Mouse (Mus musculus) kidney, postnatal 0 days (tissue): ENCODE results near the gene Pheta1. TPM values are rescaled to one million over a fixed set of nuclear protein-coding genes. Genes with fewer than 3 reads are reported as not detected.

Source experiments
- ATAC-seq: fragments of 200-750 bp; cut with Nextera tagmentation; replicated peaks from 2 replicates; pipeline ENCODE4 v1.8.0; 2017; ENCODE audit warnings: low read depth, moderate number of reproducible peaks, moderate TSS enrichment, moderate library complexity; ENCODE audit not compliant: low FRiP score
- DNase-seq: peaks from one replicate; pipeline ENCODE4 v3.0.0-alpha.2; 2016; ENCODE audit warnings: low spot score
- H3K27ac ChIP-seq: fragments of 300-500 bp; sonication (generic); 2 replicates; pipeline ENCODE4 v1.5.1; 2014; ENCODE audit warnings: mild to moderate bottlenecking
- H3K27me3 ChIP-seq: fragments of 300-500 bp; sonication (generic); 2 replicates; pipeline ENCODE4 v1.6.1; 2014; ENCODE audit warnings: low read length, mixed read lengths; ENCODE audit not compliant: insufficient read depth
- H3K36me3 ChIP-seq: fragments of 300-500 bp; sonication (generic); 2 replicates; pipeline ENCODE4 v1.6.1; 2014; ENCODE audit warnings: low read length, mixed read lengths; ENCODE audit not compliant: insufficient read depth
- H3K4me1 ChIP-seq: fragments of 300-500 bp; sonication (generic); replicated peaks from 2 replicates; pipeline ENCODE4 v1.6.1; 2014; ENCODE audit warnings: antibody characterized with exemption, low read length, mixed read lengths; ENCODE audit not compliant: insufficient read depth
- H3K4me2 ChIP-seq: fragments of 300-500 bp; sonication (generic); 2 replicates; pipeline ENCODE4 v1.6.1; 2014; ENCODE audit warnings: mild to moderate bottlenecking, low read length, moderate library complexity, mixed read lengths
- H3K4me3 ChIP-seq: fragments of 300-500 bp; sonication (generic); replicated peaks from 2 replicates; pipeline ENCODE4 v1.5.1; 2014; ENCODE audit warnings: low read depth, low read length
- H3K9ac ChIP-seq: fragments of 300-500 bp; sonication (generic); 2 replicates; pipeline ENCODE4 v1.6.1; 2014; ENCODE audit warnings: low read depth, low read length
- H3K9me3 ChIP-seq: fragments of 300-500 bp; sonication (generic); replicated peaks from 2 replicates; pipeline ENCODE4 v1.6.1; 2016; ENCODE audit warnings: low read length, inconsistent platforms, mixed read lengths
- CTCF ChIP-seq: IDR thresholded peaks from 2 replicates; pipeline ENCODE4 v1.5.1; 2016; ENCODE audit warnings: antibody characterized with exemption, low read depth, mild to moderate bottlenecking, moderate library complexity
- WGBS: fragments of 180-500 bp; shearing (Covaris S2); extraction: QIAGEN DNeasy Blood & Tissue Kit; methylation state at CpG from one replicate; pipeline ENCODE4 v1.1.7; 2014; 5-methylcytosine and 5-hydroxymethylcytosine counted together
- polyA plus RNA-seq: library from polyadenylated mRNA; unstranded; fragments of >200 nt; fragmentation: Nextera tagmentation; extraction: Ambion mirVana; gene quantifications from 2 replicates; pipeline ENCODE4 v1.2.1, GENCODE M21; 2015

The Pheta1 gene
- polyA plus RNA-seq, 1 experiment from 2014 or later: 25.7 TPM

- WGBS: 24% methylated on average over 4 of the region's 4 CpGs
- peak; percentile 98 for TF ChIP-seq CTCF
- DNase-seq: peak; percentile 89
- Histone ChIP-seq H3K9ac (no peak overlapping the region), H3K27me3 (no peaks in the 10 kb centered on the region), H3K27ac (no peak overlapping the region), H3K9me3 (no peaks in the 10 kb centered on the region), H3K36me3 (no peaks in the 10 kb centered on the region), H3K4me3 (no peak overlapping the region), H3K4me1 (no peaks in the 10 kb centered on the region), H3K4me2 (no peak overlapping the region)
- 0 out of 2 replicates have a peak, but pooled peaks have one; percentile 17 for ATAC-seq
Observed at GRCm38 (mm10) chr5:121872158-121872557, 23.4 kb downstream of the Pheta1 start.

DNA sequence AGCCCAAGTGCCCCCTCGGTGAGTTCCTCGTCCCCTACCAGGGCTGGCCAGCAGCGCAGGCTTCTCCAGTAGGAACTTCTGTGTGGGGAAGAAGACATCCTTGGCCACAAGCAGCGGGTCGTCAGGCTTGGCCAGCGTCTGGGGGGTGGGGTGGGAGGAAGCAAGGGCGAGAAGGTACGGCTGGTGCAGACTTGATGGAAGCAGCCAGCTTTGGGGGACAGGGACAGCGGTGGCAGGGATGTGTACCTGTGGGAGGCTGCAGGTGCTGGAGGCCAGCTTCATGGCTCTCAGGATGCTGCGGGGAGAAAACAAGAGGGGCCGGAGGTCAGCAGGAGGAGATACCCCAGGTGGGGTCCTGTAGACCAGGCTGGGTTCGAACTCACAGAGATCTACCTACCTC lies 26.3 kb downstream of the Pheta1 start:
- ATAC-seq (no peak), DNase-seq (no peak)
- no peak for TF ChIP-seq CTCF
- Histone ChIP-seq H3K4me1 (no peaks in the 10 kb centered on the region), H3K27me3 (no peaks in the 10 kb centered on the region), H3K9me3 (no peaks in the 10 kb centered on the region), H3K36me3 (no peaks in the 10 kb centered on the region), H3K27ac (no peak overlapping the region), H3K4me3 (no peak overlapping the region), H3K4me2 (no peak overlapping the region), H3K9ac (no peak overlapping the region)
- 86% methylated on average over 12 of the region's 12 CpGs for WGBS

- no peaks in the 10 kb centered on the region for H3K4me1 ChIP-seq
- H3K9me3 ChIP-seq: no peaks in the 10 kb centered on the region
- no peak overlapping the region for H3K4me3 ChIP-seq
- H3K36me3 ChIP-seq: no peaks in the 10 kb centered on the region
- H3K27me3 ChIP-seq: no peaks in the 10 kb centered on the region
- H3K27ac ChIP-seq: no peak overlapping the region
- whole genome bisulfite sequencing: 82% methylated on average over 12 of the region's 12 CpGs
- no peak overlapping the region for H3K9ac ChIP-seq
- ATAC-seq (no peak), DNase-seq (no peak)
- H3K4me2 ChIP-seq: no peak overlapping the region
- TF ChIP-seq CTCF: no peak
Observed at GRCm38 (mm10) chr5:121876901-121877300, 28.1 kb downstream of the Pheta1 start.

DNA sequence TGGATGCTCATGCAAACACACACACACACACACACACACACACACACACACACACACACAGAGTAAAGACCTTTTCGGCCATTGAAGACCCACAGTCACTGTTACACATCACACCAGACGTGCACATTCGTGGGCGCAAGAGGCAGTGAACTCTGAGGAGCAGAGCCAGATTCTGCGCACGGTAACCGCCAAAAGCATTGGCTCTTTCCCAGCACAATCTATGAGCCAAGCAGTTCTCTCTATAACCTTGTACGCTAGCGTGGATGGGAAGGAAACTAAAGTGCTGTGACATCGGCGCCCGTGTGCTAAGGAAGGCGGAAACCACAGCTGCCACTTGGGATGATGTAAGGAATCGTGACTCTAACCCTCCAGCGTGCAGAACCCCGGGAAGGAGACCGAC lies 29.9 kb downstream of the Pheta1 start:
- Histone ChIP-seq H3K9ac (no peak overlapping the region), H3K36me3 (no peaks in the 10 kb centered on the region), H3K4me1 (no peaks in the 10 kb centered on the region), H3K27ac (no peak overlapping the region), H3K9me3 (no peaks in the 10 kb centered on the region), H3K4me3 (no peak overlapping the region), H3K4me2 (no peak overlapping the region), H3K27me3 (no peaks in the 10 kb centered on the region)
- ATAC-seq (no peak), DNase-seq (no peak)
- 71% methylated on average over 17 of the region's 17 CpGs for WGBS
- no peak for TF ChIP-seq CTCF

GRCm38 (mm10) chr5:121879211-121879610 lies 30.4 kb downstream of the Pheta1 start:
- H3K27me3 ChIP-seq: no peaks in the 10 kb centered on the region
- no peak overlapping the region for H3K4me3 ChIP-seq
- H3K9me3 ChIP-seq: no peaks in the 10 kb centered on the region
- peak; percentile 24 for DNase-seq
- no peak overlapping the region for H3K4me2 ChIP-seq
- H3K4me1 ChIP-seq: no peaks in the 10 kb centered on the region
- TF ChIP-seq CTCF: peak; percentile 70
- no peak overlapping the region for H3K9ac ChIP-seq
- no peak for ATAC-seq
- WGBS: 58% methylated on average over 6 of the region's 6 CpGs
- no peaks in the 10 kb centered on the region for H3K36me3 ChIP-seq
- H3K27ac ChIP-seq: no peak overlapping the region

- TF ChIP-seq CTCF: no peak
- no peak for DNase-seq
- Histone ChIP-seq H3K27me3 (no peaks in the 10 kb centered on the region), H3K4me2 (no peak overlapping the region), H3K9me3 (no peaks in the 10 kb centered on the region), H3K4me1 (no peaks in the 10 kb centered on the region), H3K4me3 (no peak overlapping the region), H3K27ac (no peak overlapping the region), H3K36me3 (no peaks in the 10 kb centered on the region), H3K9ac (no peak overlapping the region)
- ATAC-seq: 0 out of 2 replicates have a peak, but pooled peaks have one; percentile 22
- WGBS: 68% methylated on average over 8 of the region's 8 CpGs
Observed at GRCm38 (mm10) chr5:121883356-121883755, 34.6 kb downstream of the Pheta1 start.

GRCm38 (mm10) chr5:121889375-121889774 lies 40.6 kb downstream of the Pheta1 start:
- H3K4me2 ChIP-seq: no peak overlapping the region
- ATAC-seq: no peak
- no peaks in the 10 kb centered on the region for H3K9me3 ChIP-seq
- H3K27ac ChIP-seq: no peak overlapping the region
- no peak for DNase-seq
- WGBS: 34% methylated on average over 13 of the region's 13 CpGs
- H3K4me1 ChIP-seq: no peaks in the 10 kb centered on the region
- no peak overlapping the region for H3K9ac ChIP-seq
- H3K36me3 ChIP-seq: no peaks in the 10 kb centered on the region
- H3K4me3 ChIP-seq: no peak overlapping the region
- no peak for TF ChIP-seq CTCF
- no peaks in the 10 kb centered on the region for H3K27me3 ChIP-seq
